Mouse (Mus musculus) lung, postnatal 0 days (tissue): ENCODE measurements around the gene Mog. TPM values are rescaled to one million over a fixed set of nuclear protein-coding genes. Genes with fewer than 3 reads are reported as not detected.

Source experiments
- ATAC-seq: fragments of 200-750 bp; cut with Nextera tagmentation; 2 replicates; pipeline ENCODE4 v1.8.0; 2017; ENCODE audit warnings: moderate library complexity
- DNase-seq: peaks from one replicate; pipeline ENCODE4 v3.0.0-alpha.2; 2016; ENCODE audit warnings: low spot score
- H3K27ac ChIP-seq: fragments of 300-500 bp; sonication (generic); 2 replicates; pipeline ENCODE4 v1.5.1; 2014; ENCODE audit warnings: antibody characterized with exemption, mild to moderate bottlenecking, low read length, mixed read lengths
- H3K27me3 ChIP-seq: fragments of 300-500 bp; sonication (generic); replicated peaks from 2 replicates; pipeline ENCODE4 v1.6.1; 2014; ENCODE audit warnings: low read length, mixed read lengths; ENCODE audit not compliant: insufficient read depth
- H3K36me3 ChIP-seq: fragments of 300-500 bp; sonication (generic); 2 replicates; pipeline ENCODE4 v1.6.1; 2014; ENCODE audit warnings: low read length, mixed read lengths; ENCODE audit not compliant: insufficient read depth
- H3K4me1 ChIP-seq: fragments of 300-500 bp; sonication (generic); 2 replicates; pipeline ENCODE4 v1.6.1; 2014; ENCODE audit warnings: antibody characterized with exemption, low read depth, low read length, mixed read lengths; ENCODE audit not compliant: insufficient read depth
- H3K4me2 ChIP-seq: fragments of 300-500 bp; sonication (generic); replicated peaks from 2 replicates; pipeline ENCODE4 v1.6.1; 2014; ENCODE audit warnings: low read depth, mild to moderate bottlenecking, low read length, moderate library complexity, mixed read lengths
- H3K4me3 ChIP-seq: fragments of 300-500 bp; sonication (generic); 2 replicates; pipeline ENCODE4 v1.5.1; 2014; ENCODE audit warnings: low read depth, low read length
- H3K9ac ChIP-seq: fragments of 300-500 bp; sonication (generic); replicated peaks from 2 replicates; pipeline ENCODE4 v1.6.1; 2014; ENCODE audit warnings: low read depth, mild to moderate bottlenecking
- H3K9me3 ChIP-seq: fragments of 300-500 bp; sonication (generic); 2 replicates; pipeline ENCODE4 v1.6.1; 2016; ENCODE audit warnings: low read length, mixed read lengths
- CTCF ChIP-seq: IDR thresholded peaks from 2 replicates; pipeline ENCODE4 v1.5.1; 2016; ENCODE audit warnings: antibody characterized with exemption, mild to moderate bottlenecking
- EP300 ChIP-seq: IDR thresholded peaks from 2 replicates; pipeline ENCODE4 v1.6.1; 2016; ENCODE audit warnings: antibody characterized with exemption, mild to moderate bottlenecking, control low read depth
- WGBS: fragments of 180-500 bp; shearing (Covaris S2); extraction: QIAGEN DNeasy Blood & Tissue Kit; methylation state at CpG from one replicate; pipeline ENCODE4 v1.1.7; 2014; 5-methylcytosine and 5-hydroxymethylcytosine counted together
- polyA plus RNA-seq: library from polyadenylated mRNA; unstranded; fragments of >200 nt; fragmentation: Nextera tagmentation; extraction: Ambion mirVana; gene quantifications from 2 replicates; pipeline ENCODE4 v1.2.1, GENCODE M21; 2015

The Mog gene
- 0.07 TPM in 1 of 2 replicates, not detected in the other for polyA plus RNA-seq

GRCm38 (mm10) chr17:37022628-37023576 is at the start of gene Mog:
TSS of gene Mog (minus strand) at chr17:37023398.
- H3K4me2 ChIP-seq = no peak within 1 kb of the TSS
- H3K4me1 ChIP-seq = no peaks in the 10 kb centered on the region
- H3K27me3 ChIP-seq = no peaks in the 10 kb centered on the region
- ATAC-seq = no peak
- no peak within 1 kb of the TSS for H3K27ac ChIP-seq
- 67% methylated on average over 9 of the region's 9 CpGs for WGBS
- no peak within 1 kb of the TSS for H3K9ac ChIP-seq
- no peak within 1 kb of the TSS for H3K4me3 ChIP-seq
- no peaks in the 10 kb centered on the region for H3K9me3 ChIP-seq
- no peak for DNase-seq
- TF ChIP-seq CTCF = no peak
- TF ChIP-seq EP300 = no peak
- no peaks in the 10 kb centered on the region for H3K36me3 ChIP-seq

GRCm38 (mm10) chr17:37072730-37073276 is 49.6 kb upstream of the Mog start:
- Histone ChIP-seq H3K27me3 (no peaks in the 10 kb centered on the region), H3K27ac (no peak overlapping the region), H3K4me1 (no peaks in the 10 kb centered on the region), H3K9ac (no peak overlapping the region), H3K4me2 (no peak overlapping the region), H3K4me3 (no peak overlapping the region), H3K9me3 (no peaks in the 10 kb centered on the region), H3K36me3 (peaks cover 33% of the 10 kb centered on the region; the same call in 1 of the 2 replicates)
- ATAC-seq = no peak
- WGBS = 75% methylated on average over 11 of the region's 11 CpGs
- DNase-seq = no peak
- no peak for TF ChIP-seq CTCF
- TF ChIP-seq EP300 = no peak

DNA sequence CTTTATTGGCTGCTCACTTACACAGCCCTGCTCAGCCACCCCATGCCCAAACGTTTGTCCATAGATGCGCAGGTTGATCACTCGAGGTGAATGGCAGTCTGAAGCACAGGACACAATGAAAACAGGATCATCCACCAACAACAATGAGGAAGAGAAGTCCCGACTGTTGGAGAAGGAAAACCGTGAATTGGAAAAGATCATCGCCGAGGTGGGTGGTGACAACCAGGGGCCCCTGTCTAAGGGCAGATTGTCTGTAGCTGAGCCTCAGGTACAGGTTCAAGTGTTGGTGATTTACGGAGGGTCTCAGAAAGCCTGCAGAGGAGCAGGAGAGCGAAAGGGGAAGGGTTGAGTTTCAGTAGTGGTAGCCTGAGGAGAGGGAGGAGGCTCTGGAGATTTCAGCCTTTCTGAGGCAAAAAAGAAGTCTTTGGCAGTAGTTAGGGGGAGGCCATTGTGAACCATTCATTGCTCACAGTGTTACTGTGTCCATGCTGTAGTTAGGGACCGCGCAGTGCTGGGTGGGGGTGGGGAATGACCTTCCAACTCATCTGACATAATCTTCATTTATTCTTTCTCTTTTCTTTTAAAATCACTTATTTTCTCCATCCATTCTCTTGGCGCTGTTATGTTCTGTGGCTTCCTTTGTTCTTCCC is 49.0 kb upstream of the Mog start:
- Histone ChIP-seq H3K4me3 (no peak overlapping the region), H3K4me1 (no peaks in the 10 kb centered on the region), H3K36me3 (peaks cover 33% of the 10 kb centered on the region; the same call in 1 of the 2 replicates), H3K27ac (no peak overlapping the region), H3K9me3 (no peaks in the 10 kb centered on the region), H3K4me2 (no peak overlapping the region), H3K27me3 (no peaks in the 10 kb centered on the region), H3K9ac (no peak overlapping the region)
- no peak for DNase-seq
- ATAC-seq = no peak
- TF ChIP-seq EP300 (no peak), CTCF (no peak)
- 85% methylated on average over 12 of the region's 12 CpGs for WGBS

DNA sequence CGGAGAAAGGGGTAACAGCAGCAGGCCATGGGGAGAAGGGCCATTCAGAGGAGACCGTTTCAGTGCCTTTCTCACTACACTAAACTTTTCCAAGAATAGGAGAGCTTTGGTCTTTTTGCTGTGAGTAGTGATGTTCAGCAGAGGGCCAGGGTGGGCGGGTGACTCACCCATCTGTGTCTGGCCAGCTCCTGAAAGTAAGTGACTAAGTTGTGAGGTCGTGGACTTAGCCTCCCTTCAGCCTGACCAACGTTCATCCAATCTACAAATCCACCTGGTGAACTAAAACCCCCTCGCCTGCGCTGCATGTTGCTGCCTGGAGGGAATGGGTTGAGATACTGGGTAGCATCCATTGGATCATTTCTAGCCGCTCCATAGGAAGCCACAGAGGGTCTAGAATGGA is 46.9 kb upstream of the Mog start:
- Histone ChIP-seq H3K4me2 (no peak overlapping the region), H3K9ac (no peak overlapping the region), H3K27me3 (no peaks in the 10 kb centered on the region), H3K4me3 (no peak overlapping the region), H3K9me3 (no peaks in the 10 kb centered on the region), H3K4me1 (no peaks in the 10 kb centered on the region), H3K27ac (no peak overlapping the region), H3K36me3 (peaks cover 40% of the 10 kb centered on the region; the same call in 1 of the 2 replicates)
- WGBS = 89% methylated on average over 8 of the region's 8 CpGs
- TF ChIP-seq CTCF = no peak
- TF ChIP-seq EP300 = no peak
- no peak for DNase-seq
- ATAC-seq = no peak

GRCm38 (mm10) chr17:37067861-37068260 is 44.7 kb upstream of the Mog start:
- Histone ChIP-seq H3K9me3 (no peaks in the 10 kb centered on the region), H3K4me3 (no peak overlapping the region), H3K27ac (no peak overlapping the region), H3K27me3 (no peaks in the 10 kb centered on the region), H3K9ac (no peak overlapping the region), H3K4me1 (no peaks in the 10 kb centered on the region), H3K36me3 (peaks cover 43% of the 10 kb centered on the region; the same call in 1 of the 2 replicates), H3K4me2 (no peak overlapping the region)
- ATAC-seq (no peak), DNase-seq (no peak)
- TF ChIP-seq EP300 = no peak
- no peak for TF ChIP-seq CTCF
- WGBS = 91% methylated on average over 1 of the region's 1 CpGs

GRCm38 (mm10) chr17:37065993-37066392 is 42.8 kb upstream of the Mog start:
- H3K4me3 ChIP-seq = no peak overlapping the region
- TF ChIP-seq CTCF = no peak
- no peak for TF ChIP-seq EP300
- ATAC-seq (no peak), DNase-seq (no peak)
- no peak overlapping the region for H3K27ac ChIP-seq
- H3K9ac ChIP-seq = no peak overlapping the region
- H3K4me2 ChIP-seq = no peak overlapping the region
- H3K4me1 ChIP-seq = no peaks in the 10 kb centered on the region
- no peaks in the 10 kb centered on the region for H3K9me3 ChIP-seq
- peaks cover 37% of the 10 kb centered on the region; the same call in 1 of the 2 replicates for H3K36me3 ChIP-seq
- 96% methylated on average over 2 of the region's 2 CpGs for WGBS
- H3K27me3 ChIP-seq = no peaks in the 10 kb centered on the region
